Mouse (Mus musculus) CD4-positive, CD25-positive, alpha-beta regulatory T cell, adult 2 months (primary cell): ENCODE measurements around the gene Gadl1.
A peak's percentile ranks its signal among the peaks of the same experiment; 100 is the strongest.

Experiments used
- DNase-seq: peaks from one replicate; pipeline ENCODE4 v3.0.0-alpha.2; 2012; ENCODE audit warnings: low read depth, low spot score

Gadl1 gene

GRCm38 (mm10) chr9:116085999-116086398, 176.7 kb downstream of the Gadl1 start:
- DNase-seq = no peak

GRCm38 (mm10) chr9:116087263-116087662, 178.0 kb downstream of the Gadl1 start:
- DNase-seq = no peak

DNA sequence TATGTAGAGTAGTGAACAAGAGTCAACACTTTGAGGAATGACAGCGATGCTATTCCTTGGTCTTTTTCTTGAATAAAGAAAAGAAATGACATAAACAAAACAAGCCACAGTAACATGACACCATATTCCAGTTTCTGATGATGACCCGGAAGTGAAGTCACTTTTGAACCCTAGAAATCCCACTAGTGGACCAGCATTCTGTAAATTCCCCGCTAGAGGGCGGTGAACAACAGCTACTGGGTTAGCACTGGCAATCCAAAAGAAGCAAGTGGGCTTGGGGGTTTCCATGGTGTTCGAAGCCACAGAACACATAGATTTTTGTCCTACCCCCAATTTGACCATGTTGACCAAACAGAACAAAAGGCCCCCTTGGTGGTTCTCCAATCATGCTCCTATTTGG, 178.6 kb downstream of the Gadl1 start:
- peak; percentile 86 for DNase-seq

- peak; percentile 58 for DNase-seq
Observed at GRCm38 (mm10) chr9:116088912-116089311, 179.7 kb downstream of the Gadl1 start.

- no peak for DNase-seq
Observed at GRCm38 (mm10) chr9:116090296-116090695, 181.0 kb downstream of the Gadl1 start.

DNA sequence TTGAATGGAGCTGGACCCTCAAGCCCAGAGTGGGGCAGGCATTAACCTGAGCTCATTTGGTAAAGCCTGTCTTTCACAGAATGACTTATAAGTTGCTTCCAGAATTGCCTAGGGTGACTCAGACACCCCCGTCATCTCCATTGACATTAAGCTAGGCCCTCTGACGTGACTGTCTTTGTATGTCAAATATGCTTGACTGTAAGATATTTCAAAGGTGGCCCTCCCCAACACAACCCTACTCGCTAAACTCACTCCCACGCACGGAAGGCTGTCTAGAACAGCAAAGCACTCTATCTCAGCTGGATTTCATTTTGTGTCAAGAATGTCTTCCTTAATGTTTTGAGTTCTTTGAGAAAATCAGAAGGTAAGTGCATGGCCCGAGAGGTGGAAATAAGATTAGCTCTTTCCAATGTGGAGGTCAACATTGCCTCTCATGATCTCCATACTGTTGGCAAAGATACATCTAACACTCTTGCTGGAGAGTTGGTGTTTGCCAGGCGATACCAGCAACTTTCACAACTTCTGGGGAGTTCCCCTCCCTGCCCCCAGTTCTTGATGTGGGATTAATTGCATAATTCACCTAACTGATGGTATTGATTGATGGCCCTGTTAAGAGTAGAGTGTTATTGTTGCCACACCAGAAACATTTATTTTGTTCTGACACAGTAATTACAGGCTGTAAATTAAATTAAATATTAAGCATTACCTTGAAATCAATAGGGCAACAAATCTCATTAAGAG, 182.0 kb downstream of the Gadl1 start:
- DNase-seq = peak; percentile 80

GRCm38 (mm10) chr9:116091921-116092320, 182.7 kb downstream of the Gadl1 start:
- DNase-seq = peak; percentile 63

GRCm38 (mm10) chr9:116098724-116099595, 189.7 kb downstream of the Gadl1 start:
- no peak for DNase-seq

DNA sequence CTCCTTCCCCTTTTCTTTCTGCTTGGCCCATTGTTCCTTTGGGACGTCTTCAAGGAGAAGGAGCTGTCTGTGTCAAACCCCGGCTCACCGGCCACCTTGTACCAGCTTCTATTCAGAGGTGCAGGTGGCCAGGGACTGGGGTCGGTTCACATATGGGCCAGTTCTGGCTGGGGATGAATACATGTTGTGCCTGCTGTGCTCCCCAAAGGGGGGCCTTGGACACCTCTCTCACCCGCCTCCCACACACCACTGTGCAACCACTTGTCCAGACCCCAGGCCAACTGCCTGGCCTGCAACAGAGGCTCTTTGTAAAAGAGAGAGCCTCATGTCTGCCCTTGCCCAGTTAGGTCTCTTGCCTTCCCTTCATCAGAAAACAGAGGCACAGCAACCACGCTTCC, 190.3 kb downstream of the Gadl1 start:
- DNase-seq = no peak

GRCm38 (mm10) chr9:116100015-116100414, 190.8 kb downstream of the Gadl1 start:
- no peak for DNase-seq

DNA sequence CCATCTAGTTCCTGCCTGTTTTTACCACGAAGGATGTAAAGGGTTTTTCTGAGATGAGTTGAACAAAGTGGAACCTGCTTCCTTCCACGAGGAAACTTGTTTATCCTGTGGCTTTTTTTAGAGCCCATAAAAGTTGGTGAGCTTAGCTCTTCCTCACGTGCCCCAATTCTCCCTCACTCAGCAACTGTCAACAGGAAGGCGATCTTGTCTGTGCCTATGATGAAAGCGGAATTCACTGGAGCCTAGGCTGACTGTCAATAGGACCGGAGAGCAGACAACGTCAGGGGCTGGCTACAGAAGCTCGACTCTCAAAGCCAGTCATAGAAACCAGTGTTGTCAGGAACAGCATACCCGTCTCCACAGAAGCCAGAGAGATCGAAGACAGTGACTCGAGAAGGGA, 192.6 kb downstream of the Gadl1 start:
- DNase-seq = peak; percentile 32

DNA sequence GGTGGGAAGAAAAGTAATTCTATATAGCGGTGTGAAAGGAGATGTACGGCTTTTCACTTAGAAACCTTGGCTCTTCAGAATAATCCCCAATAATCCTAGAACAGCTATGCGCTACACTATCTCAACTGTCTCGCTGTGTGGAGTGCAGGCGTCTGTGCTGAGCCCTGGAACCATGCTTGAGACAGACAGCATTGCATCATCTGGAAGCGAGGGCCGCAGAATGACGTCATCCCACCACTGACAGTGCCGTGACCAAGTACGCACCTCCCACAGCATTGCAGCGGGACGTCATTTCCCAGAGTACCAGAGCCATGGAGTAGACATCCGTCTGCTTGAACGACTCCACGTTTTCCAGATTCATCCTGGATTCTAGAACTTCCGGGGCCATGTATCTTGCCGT, 195.5 kb downstream of the Gadl1 start:
- no peak for DNase-seq

DNA sequence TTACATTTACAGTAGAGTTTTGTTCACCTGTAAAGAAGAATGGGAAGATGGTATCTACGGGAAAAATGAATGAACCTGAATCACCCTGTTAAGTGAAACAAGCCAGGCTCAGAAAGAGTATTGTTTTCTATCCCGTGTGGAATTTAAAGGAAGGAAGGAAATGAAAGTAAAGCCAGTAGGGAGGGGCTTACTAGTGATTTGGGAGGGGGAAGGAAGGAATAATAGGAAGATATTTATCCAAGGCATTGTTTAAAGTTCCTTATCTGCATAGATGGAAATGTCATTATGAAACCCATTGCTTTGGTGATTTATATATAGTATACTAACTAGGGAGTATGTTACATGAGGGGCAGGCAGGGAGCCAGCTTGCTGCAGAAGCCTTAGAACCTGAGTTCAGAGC, 199.5 kb downstream of the Gadl1 start:
- DNase-seq = no peak

DNA sequence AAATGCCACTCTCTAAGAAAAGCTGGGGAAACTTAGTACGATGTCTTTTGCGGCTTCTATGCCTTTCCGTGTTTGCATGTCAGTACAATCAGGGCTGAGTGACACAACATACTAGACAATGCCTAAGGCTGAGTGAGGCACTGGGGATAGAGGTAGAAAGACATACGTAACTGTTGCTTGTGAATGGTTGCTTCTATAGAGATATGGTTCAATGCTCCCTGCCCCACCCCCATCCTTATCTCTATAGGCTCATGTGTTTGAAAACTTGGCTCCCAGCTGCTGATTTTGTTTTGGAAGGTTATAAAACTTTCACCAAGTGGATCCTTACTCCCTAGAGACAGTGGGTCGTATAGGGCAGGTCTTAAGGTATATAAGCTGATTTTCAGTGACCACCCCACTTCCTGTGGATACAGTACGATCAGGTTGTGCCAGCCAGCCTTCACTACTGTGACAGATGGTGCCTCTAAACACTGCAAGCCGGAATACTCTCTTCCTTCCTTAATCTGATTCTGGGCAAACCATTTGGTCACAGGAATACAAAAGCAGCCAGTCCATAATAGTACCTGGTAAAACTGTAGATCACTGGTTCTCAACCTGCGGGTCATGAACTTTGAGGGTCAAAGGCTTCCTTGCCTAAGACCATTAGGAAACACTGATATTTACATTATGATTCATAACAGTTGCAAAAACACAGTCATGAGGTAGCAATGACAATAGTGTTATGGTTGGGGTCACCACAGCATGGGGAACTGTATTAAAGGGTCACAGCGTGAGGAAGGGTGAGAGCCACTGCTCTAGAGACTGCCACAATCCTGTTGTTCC, 202.1 kb downstream of the Gadl1 start:
- no peak for DNase-seq

GRCm38 (mm10) chr9:116114339-116114738, 205.1 kb downstream of the Gadl1 start:
- peak; percentile 81 for DNase-seq

DNA sequence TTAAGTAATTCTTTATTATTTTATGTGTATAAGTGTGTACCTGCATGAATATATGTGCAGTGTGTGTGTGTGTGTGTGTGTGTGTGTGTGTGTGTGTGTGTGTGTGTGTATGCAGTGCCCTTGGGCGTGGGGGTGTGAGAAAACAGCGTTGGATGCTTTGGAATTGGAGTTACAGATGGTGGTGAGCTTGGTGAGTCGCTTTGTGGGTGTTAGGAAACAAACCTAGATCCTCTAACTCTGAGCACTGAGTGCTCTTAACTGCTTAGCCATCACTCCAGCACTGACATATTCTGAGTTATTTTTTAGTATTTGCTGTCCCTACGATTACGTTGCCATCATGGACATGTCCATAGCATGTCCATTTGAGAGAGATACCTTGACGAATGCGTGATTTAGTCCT, 206.6 kb downstream of the Gadl1 start:
- DNase-seq = no peak

GRCm38 (mm10) chr9:116118332-116118872, 209.1 kb downstream of the Gadl1 start:
- no peak for DNase-seq

GRCm38 (mm10) chr9:116119990-116120389, 210.7 kb downstream of the Gadl1 start:
- DNase-seq = no peak

- DNase-seq = no peak
Observed at GRCm38 (mm10) chr9:116121472-116121871, 212.2 kb downstream of the Gadl1 start.

- peak; percentile 51 for DNase-seq
Observed at GRCm38 (mm10) chr9:116122544-116122943, 213.3 kb downstream of the Gadl1 start.

GRCm38 (mm10) chr9:116122969-116123589, 213.8 kb downstream of the Gadl1 start:
- peak; percentile 70 for DNase-seq
